Mouse (Mus musculus) midbrain, postnatal 0 days (tissue): ENCODE data around the gene Xrcc6. TPM values are rescaled to one million over a fixed set of nuclear protein-coding genes. Genes with fewer than 3 reads are reported as not detected.

Experiments
- ATAC-seq: fragments of 200-750 bp; cut with Nextera tagmentation; 2 replicates; pipeline ENCODE4 v1.8.0; 2017; ENCODE audit warnings: moderate number of reproducible peaks, mild to moderate bottlenecking, moderate TSS enrichment, moderate library complexity; ENCODE audit not compliant: low FRiP score
- DNase-seq: peaks from one replicate; pipeline ENCODE4 v3.0.0-alpha.2; 2015; ENCODE audit warnings: low spot score
- H3K27ac ChIP-seq: fragments of 300-500 bp; sonication (generic); 2 replicates; pipeline ENCODE4 v1.5.1; 2014; ENCODE audit warnings: low read depth, mild to moderate bottlenecking, low read length, mixed read lengths
- H3K27me3 ChIP-seq: fragments of 300-500 bp; sonication (generic); 2 replicates; pipeline ENCODE4 v1.6.1; 2014; ENCODE audit warnings: low read length, control low read depth, mixed read lengths; ENCODE audit not compliant: insufficient read depth
- H3K36me3 ChIP-seq: fragments of 300-500 bp; sonication (generic); 2 replicates; pipeline ENCODE4 v1.6.1; 2014; ENCODE audit warnings: low read length, control low read depth, mixed read lengths; ENCODE audit not compliant: insufficient read depth
- H3K4me1 ChIP-seq: fragments of 300-500 bp; sonication (generic); 2 replicates; pipeline ENCODE4 v1.6.1; 2014; ENCODE audit warnings: mild to moderate bottlenecking, control low read depth, antibody characterized with exemption, low read length, mixed read lengths; ENCODE audit not compliant: insufficient read depth
- H3K4me2 ChIP-seq: fragments of 300-500 bp; sonication (generic); 2 replicates; pipeline ENCODE4 v1.6.1; 2014; ENCODE audit warnings: low read depth, mild to moderate bottlenecking, low read length, mixed read lengths; ENCODE audit not compliant: poor library complexity, severe bottlenecking
- H3K4me3 ChIP-seq: fragments of 300-500 bp; sonication (generic); 2 replicates; pipeline ENCODE4 v1.5.1; 2014; ENCODE audit warnings: low read depth, mild to moderate bottlenecking, low read length, moderate library complexity
- H3K9ac ChIP-seq: fragments of 300-500 bp; sonication (generic); replicated peaks from 2 replicates; pipeline ENCODE4 v1.6.1; 2014; ENCODE audit warnings: mild to moderate bottlenecking, low read length, moderate library complexity, mixed read lengths; ENCODE audit not compliant: poor library complexity, severe bottlenecking
- H3K9me3 ChIP-seq: fragments of 300-500 bp; sonication (generic); 2 replicates; pipeline ENCODE4 v1.6.1; 2016; ENCODE audit warnings: low read length, control low read depth
- CTCF ChIP-seq: IDR thresholded peaks from 2 replicates; pipeline ENCODE4 v1.5.1; 2016; ENCODE audit warnings: antibody characterized with exemption, mild to moderate bottlenecking
- WGBS: fragments of 180-500 bp; shearing (Covaris S2); extraction: QIAGEN DNeasy Blood & Tissue Kit; methylation state at CpG from one replicate; pipeline ENCODE4 v1.1.7; 2014; 5-methylcytosine and 5-hydroxymethylcytosine counted together
- polyA plus RNA-seq: library from polyadenylated mRNA; unstranded; fragments of >200 nt; fragmentation: Nextera tagmentation; extraction: Ambion mirVana; gene quantifications from 2 replicates; pipeline ENCODE4 v1.2.1, GENCODE M21; 2015
- total RNA-seq: library from RNA; depleted of rRNA; stranded (reverse); fragments of >200 nt; gene quantifications from 2 replicates; pipeline ENCODE4 v1.2.3, GENCODE M21; 2014

Xrcc6 gene
- total and polyA plus RNA-seq, 2 experiments from 2014 or later: 23.2 to 25.6 TPM

GRCm38 (mm10) chr15:81960171-81961077, 27.2 kb upstream of the Xrcc6 start, which contains the start of gene Pmm1:
Gene Pmm1, minus strand, starts transcription at chr15:81960930.
- peak; percentile 80 for TF ChIP-seq CTCF
- peak within 1 kb of the TSS; percentile 75 for H3K4me2 ChIP-seq
- ATAC-seq (peak; percentile 96), DNase-seq (peak; percentile 98)
- H3K27ac ChIP-seq: peak within 1 kb of the TSS; percentile 93
- WGBS: under 1% methylated on average over 71 of the region's 77 CpGs
- no peaks in the 10 kb centered on the region for H3K27me3 ChIP-seq
- peaks cover 2% of the 10 kb centered on the region; the same call in 1 of the 2 replicates for H3K36me3 ChIP-seq
- peak within 1 kb of the TSS; percentile 67 for H3K4me3 ChIP-seq
- H3K4me1 ChIP-seq: no peaks in the 10 kb centered on the region
- H3K9ac ChIP-seq: peak within 1 kb of the TSS; percentile 77
- H3K9me3 ChIP-seq: no peaks in the 10 kb centered on the region

- Histone ChIP-seq H3K27me3 (no peaks in the 10 kb centered on the region), H3K9me3 (no peaks in the 10 kb centered on the region), H3K36me3 (no peaks in the 10 kb centered on the region), H3K9ac (peak overlapping the region; percentile 77), H3K27ac (peak overlapping the region; percentile 93), H3K4me3 (peak overlapping the region; percentile 67), H3K4me2 (peak overlapping the region; percentile 75), H3K4me1 (no peaks in the 10 kb centered on the region)
- 4% methylated on average over 4 of the region's 8 CpGs for WGBS
- TF ChIP-seq CTCF: no peak
- DNase-seq (no peak), ATAC-seq (0 out of 2 replicates have a peak, but pooled peaks have one; percentile 4)
Observed at GRCm38 (mm10) chr15:81961078-81961451, 26.6 kb upstream of the Xrcc6 start.

- no peak for ATAC-seq
- Histone ChIP-seq H3K27ac (no peak overlapping the region), H3K4me1 (no peaks in the 10 kb centered on the region), H3K4me2 (no peak overlapping the region), H3K36me3 (no peaks in the 10 kb centered on the region), H3K27me3 (no peaks in the 10 kb centered on the region), H3K4me3 (no peak overlapping the region), H3K9me3 (no peaks in the 10 kb centered on the region), H3K9ac (no peak overlapping the region)
- DNase-seq: no peak
- no peak for TF ChIP-seq CTCF
- 63% methylated on average over 1 of the region's 1 CpGs for WGBS
Observed at GRCm38 (mm10) chr15:81964262-81964661, 23.4 kb upstream of the Xrcc6 start.

GRCm38 (mm10) chr15:81964980-81965545, 22.6 kb upstream of the Xrcc6 start:
- Histone ChIP-seq H3K4me1 (no peaks in the 10 kb centered on the region), H3K27me3 (no peaks in the 10 kb centered on the region), H3K27ac (no peak overlapping the region), H3K9ac (no peak overlapping the region), H3K36me3 (no peaks in the 10 kb centered on the region), H3K4me2 (no peak overlapping the region), H3K4me3 (no peak overlapping the region), H3K9me3 (no peaks in the 10 kb centered on the region)
- WGBS: 31% methylated on average over 4 of the region's 4 CpGs
- TF ChIP-seq CTCF: 0 out of 2 replicates have a peak, but pooled peaks have one; percentile 1
- ATAC-seq: no peak
- no peak for DNase-seq

GRCm38 (mm10) chr15:81966062-81966829, 21.4 kb upstream of the Xrcc6 start:
- H3K27me3 ChIP-seq: no peaks in the 10 kb centered on the region
- no peaks in the 10 kb centered on the region for H3K9me3 ChIP-seq
- no peak for TF ChIP-seq CTCF
- DNase-seq (no peak), ATAC-seq (no peak)
- H3K9ac ChIP-seq: no peak overlapping the region
- no peak overlapping the region for H3K4me2 ChIP-seq
- no peaks in the 10 kb centered on the region for H3K4me1 ChIP-seq
- WGBS: 86% methylated on average over 12 of the region's 14 CpGs
- H3K36me3 ChIP-seq: no peaks in the 10 kb centered on the region
- no peak overlapping the region for H3K4me3 ChIP-seq
- no peak overlapping the region for H3K27ac ChIP-seq
